Mouse (Mus musculus) stomach, embryonic 16.5 days (tissue): ENCODE data around the gene Lima1. TPM values are rescaled to one million over a fixed set of nuclear protein-coding genes. Genes with fewer than 3 reads are reported as not detected.
A peak's percentile ranks its signal among the peaks of the same experiment; 100 is the strongest.

ENCODE experiments used
- ATAC-seq: fragments of 200-750 bp; cut with Nextera tagmentation; 2 replicates; pipeline ENCODE4 v1.8.0; 2017; ENCODE audit warnings: moderate number of reproducible peaks, moderate TSS enrichment; ENCODE audit not compliant: insufficient read depth, low FRiP score
- H3K27ac ChIP-seq: fragments of 300-500 bp; sonication (generic); 2 replicates; pipeline ENCODE4 v1.5.1; 2014; ENCODE audit warnings: low read length
- H3K27me3 ChIP-seq: fragments of 300-500 bp; sonication (generic); 2 replicates; pipeline ENCODE4 v1.6.1; 2014; ENCODE audit warnings: low read length, control low read depth, mixed read lengths; ENCODE audit not compliant: control insufficient read depth, insufficient read depth
- H3K36me3 ChIP-seq: fragments of 300-500 bp; sonication (generic); 2 replicates; pipeline ENCODE4 v1.6.1; 2014; ENCODE audit warnings: low read length; ENCODE audit not compliant: control insufficient read depth, insufficient read depth
- H3K4me1 ChIP-seq: fragments of 300-500 bp; sonication (generic); 2 replicates; pipeline ENCODE4 v1.6.1; 2014; ENCODE audit warnings: low read length, control low read depth, mixed read lengths; ENCODE audit not compliant: control insufficient read depth, insufficient read depth
- H3K4me2 ChIP-seq: fragments of 300-500 bp; sonication (generic); 2 replicates; pipeline ENCODE4 v1.6.1; 2014; ENCODE audit warnings: low read depth, low read length, mixed read lengths
- H3K4me3 ChIP-seq: fragments of 300-500 bp; sonication (generic); replicated peaks from 2 replicates; pipeline ENCODE4 v1.5.1; 2014; ENCODE audit warnings: mild to moderate bottlenecking, low read length
- H3K9ac ChIP-seq: fragments of 300-500 bp; sonication (generic); 2 replicates; pipeline ENCODE4 v1.6.1; 2014; ENCODE audit warnings: low read length
- H3K9me3 ChIP-seq: fragments of 300-500 bp; sonication (generic); replicated peaks from 2 replicates; pipeline ENCODE4 v1.6.1; 2016; ENCODE audit warnings: low read length, control low read depth; ENCODE audit not compliant: control insufficient read depth
- WGBS: fragments of 180-500 bp; shearing (Covaris S2); extraction: QIAGEN DNeasy Blood & Tissue Kit; methylation state at CpG from one replicate; pipeline ENCODE4 v1.1.7; 2014; 5-methylcytosine and 5-hydroxymethylcytosine counted together
- polyA plus RNA-seq: library from polyadenylated mRNA; unstranded; fragments of >200 nt; fragmentation: Nextera tagmentation; extraction: Ambion mirVana; gene quantifications from 2 replicates; pipeline ENCODE4 v1.2.1, GENCODE M21; 2015

Lima1 gene
- polyA plus RNA-seq, 1 experiment from 2014 or later: 89.4 TPM

DNA sequence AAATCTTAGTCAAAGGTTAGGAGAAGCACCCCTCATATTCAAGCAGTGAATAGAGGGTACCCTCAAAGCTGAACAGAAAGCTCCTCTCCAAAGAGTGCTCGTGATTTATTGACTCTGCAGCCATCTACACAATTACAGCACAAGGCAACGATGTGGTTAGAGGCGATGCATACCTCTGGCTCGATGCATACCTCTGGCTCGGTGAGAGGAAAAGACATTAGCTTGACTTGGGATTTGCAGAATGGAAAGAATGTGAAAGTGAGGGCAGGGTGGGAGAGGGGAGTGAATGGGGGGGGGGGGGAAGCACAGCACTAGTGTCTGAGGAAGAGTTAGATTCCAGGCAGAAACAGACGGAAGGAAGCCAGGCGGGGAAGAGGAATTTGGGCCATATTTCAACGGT is 27.3 kb downstream of the Lima1 start:
- Histone ChIP-seq H3K9ac (no peak overlapping the region), H3K9me3 (no peaks in the 10 kb centered on the region), H3K36me3 (no peaks in the 10 kb centered on the region), H3K4me2 (peak overlapping the region; percentile 30; the same call in 1 of the 2 replicates), H3K4me1 (peaks cover 32% of the 10 kb centered on the region), H3K27ac (peak overlapping the region; percentile 77), H3K4me3 (no peak overlapping the region), H3K27me3 (no peaks in the 10 kb centered on the region)
- 19% methylated on average over 8 of the region's 8 CpGs for WGBS
- ATAC-seq: no peak

DNA sequence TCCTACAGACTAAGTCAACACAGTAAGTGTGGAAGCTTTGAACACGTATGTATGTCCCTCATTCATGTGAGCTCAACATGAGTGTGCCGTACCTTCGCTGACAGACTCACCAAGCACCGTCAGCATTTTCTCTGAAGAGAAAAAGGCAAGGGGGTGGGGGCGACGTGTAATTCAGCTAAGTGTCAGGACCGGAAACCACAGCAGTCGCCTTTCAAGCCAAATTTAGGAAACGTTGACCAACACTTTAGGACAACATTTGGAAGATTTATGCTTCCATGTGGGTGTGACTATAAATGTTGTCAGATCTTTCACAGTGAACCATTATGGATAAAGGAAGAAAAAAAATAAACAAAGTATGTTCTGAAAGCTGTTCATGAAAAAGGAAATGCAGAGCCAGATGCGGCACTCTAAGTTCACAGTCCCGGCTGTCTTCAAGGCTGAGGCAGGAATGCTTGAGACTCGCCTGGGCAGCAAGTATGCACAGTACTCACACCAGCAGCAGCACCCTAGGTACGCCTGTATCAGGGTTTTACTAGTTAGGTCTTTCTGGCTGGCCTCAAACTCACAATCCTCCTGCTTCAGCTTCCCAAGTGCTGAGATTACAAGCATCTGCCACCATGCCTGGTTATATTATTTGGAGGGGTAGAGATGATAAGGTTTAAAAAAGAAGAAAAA is 27.9 kb downstream of the Lima1 start:
- 31% methylated on average over 13 of the region's 13 CpGs for WGBS
- Histone ChIP-seq H3K36me3 (no peaks in the 10 kb centered on the region), H3K27ac (peak overlapping the region; percentile 77), H3K9ac (no peak overlapping the region; the same call in 1 of the 2 replicates), H3K27me3 (no peaks in the 10 kb centered on the region), H3K9me3 (no peaks in the 10 kb centered on the region), H3K4me1 (peaks cover 32% of the 10 kb centered on the region), H3K4me2 (peak overlapping the region; percentile 30), H3K4me3 (no peak overlapping the region)
- no peak for ATAC-seq

GRCm38 (mm10) chr15:99846633-99847032 is 28.6 kb downstream of the Lima1 start:
- no peaks in the 10 kb centered on the region for H3K9me3 ChIP-seq
- peak overlapping the region; percentile 54; the same call in 1 of the 2 replicates for H3K9ac ChIP-seq
- ATAC-seq: peak; percentile 81; the same call in 1 of the 2 replicates
- no peaks in the 10 kb centered on the region for H3K36me3 ChIP-seq
- H3K4me2 ChIP-seq: peak overlapping the region; percentile 30
- peak overlapping the region; percentile 77 for H3K27ac ChIP-seq
- H3K4me3 ChIP-seq: no peak overlapping the region
- 22% methylated on average over 6 of the region's 6 CpGs for WGBS
- no peaks in the 10 kb centered on the region for H3K27me3 ChIP-seq
- peaks cover 32% of the 10 kb centered on the region for H3K4me1 ChIP-seq

DNA sequence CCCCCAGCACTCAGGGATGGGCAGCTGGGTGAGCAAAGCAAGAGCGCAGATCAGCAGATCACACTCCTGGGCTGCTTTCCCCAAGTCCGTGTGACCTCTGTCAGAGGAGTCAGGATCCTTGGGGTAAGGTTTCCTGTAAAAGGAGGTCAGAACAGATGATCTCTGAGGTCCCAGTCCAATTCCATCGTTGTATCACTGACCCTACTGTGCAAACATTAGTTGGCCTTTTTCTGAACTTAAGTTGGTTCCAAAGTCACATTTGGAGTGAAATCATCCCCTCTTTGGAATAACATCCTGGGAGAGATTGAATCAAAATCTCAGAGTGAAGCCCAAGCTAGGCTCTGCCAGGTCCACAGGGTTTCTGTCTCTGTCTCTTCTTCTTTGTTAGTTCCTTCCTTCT is 31.4 kb downstream of the Lima1 start:
- no peaks in the 10 kb centered on the region for H3K36me3 ChIP-seq
- no peak overlapping the region for H3K4me3 ChIP-seq
- WGBS: 70% methylated on average over 3 of the region's 3 CpGs
- no peaks in the 10 kb centered on the region for H3K27me3 ChIP-seq
- H3K27ac ChIP-seq: no peak overlapping the region
- H3K9me3 ChIP-seq: no peaks in the 10 kb centered on the region
- H3K4me2 ChIP-seq: no peak overlapping the region
- H3K9ac ChIP-seq: no peak overlapping the region
- H3K4me1 ChIP-seq: peaks cover 32% of the 10 kb centered on the region
- no peak for ATAC-seq

- no peak for ATAC-seq
- H3K27ac ChIP-seq: no peak overlapping the region
Observed at GRCm38 (mm10) chr15:99839910-99840309, 35.3 kb downstream of the Lima1 start.

DNA sequence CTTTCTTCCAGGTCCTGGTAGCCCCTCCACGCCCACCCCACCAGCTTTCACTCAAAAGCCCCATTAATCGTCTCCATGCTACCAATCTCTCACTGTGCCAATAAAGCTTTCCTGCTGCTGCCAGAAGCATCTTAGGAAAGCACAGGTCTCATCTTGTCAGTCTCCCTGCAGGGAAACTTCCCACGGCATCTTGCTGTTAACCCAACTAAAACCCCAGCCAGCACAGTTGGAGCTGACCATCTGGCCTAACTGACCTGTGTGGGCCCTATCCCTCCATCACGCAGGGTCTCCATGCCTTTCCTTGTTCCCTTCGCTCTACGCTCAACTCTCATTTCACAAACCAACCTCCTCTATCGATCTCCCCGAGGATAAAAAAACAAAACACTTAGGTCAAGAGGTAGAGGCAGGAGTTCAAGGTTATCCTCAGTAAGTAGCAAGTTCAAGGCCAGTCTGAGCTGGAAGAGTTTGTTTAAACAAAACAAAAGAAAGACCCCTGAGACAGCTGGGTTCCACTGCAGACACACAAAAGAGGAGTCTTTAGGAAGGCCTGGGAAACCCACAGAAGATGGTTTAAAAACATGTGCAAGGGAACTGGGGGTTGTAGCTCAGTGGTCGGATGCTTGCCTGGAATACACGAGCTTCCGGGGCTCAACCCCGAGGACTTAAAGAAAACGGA is 36.0 kb downstream of the Lima1 start:
- H3K4me2 ChIP-seq: no peak overlapping the region
- H3K27ac ChIP-seq: 0 out of 2 replicates have a peak overlapping the region, but pooled peaks have one; percentile 2
- H3K36me3 ChIP-seq: no peaks in the 10 kb centered on the region
- no peaks in the 10 kb centered on the region for H3K27me3 ChIP-seq
- H3K4me3 ChIP-seq: no peak overlapping the region
- H3K9me3 ChIP-seq: no peaks in the 10 kb centered on the region
- H3K4me1 ChIP-seq: peaks cover 19% of the 10 kb centered on the region
- 78% methylated on average over 13 of the region's 13 CpGs for WGBS
- no peak for ATAC-seq
- H3K9ac ChIP-seq: no peak overlapping the region

More at GRCm38 (mm10) chr15:99839910-99840309, 35.3 kb downstream of the Lima1 start:
- no peaks in the 10 kb centered on the region for H3K9me3 ChIP-seq
- no peak overlapping the region for H3K4me2 ChIP-seq
- 50% methylated on average over 2 of the region's 2 CpGs for WGBS
- no peaks in the 10 kb centered on the region for H3K36me3 ChIP-seq
- no peaks in the 10 kb centered on the region for H3K27me3 ChIP-seq
- H3K4me1 ChIP-seq: peaks cover 16% of the 10 kb centered on the region
- H3K9ac ChIP-seq: no peak overlapping the region
- no peak overlapping the region for H3K4me3 ChIP-seq

DNA sequence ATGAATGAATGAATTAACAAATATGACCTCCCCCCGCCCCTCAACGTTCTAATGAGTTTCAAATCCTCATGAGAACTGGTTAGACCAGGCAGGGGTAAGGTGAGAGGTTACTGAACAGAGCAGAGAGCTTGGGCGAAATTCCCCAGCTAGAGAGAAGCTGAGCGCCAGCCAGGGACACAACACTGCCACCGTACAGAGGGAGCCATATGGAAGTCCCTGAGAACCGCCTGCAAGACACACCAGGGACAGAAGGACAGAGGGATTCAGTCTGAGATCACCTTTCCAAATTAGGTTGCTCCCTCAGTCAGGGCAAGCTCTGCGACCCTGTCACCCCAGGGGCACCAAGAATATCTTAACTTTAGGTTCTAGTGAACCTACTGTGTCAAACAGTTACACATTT is 37.7 kb downstream of the Lima1 start:
- Histone ChIP-seq H3K9me3 (no peaks in the 10 kb centered on the region), H3K36me3 (no peaks in the 10 kb centered on the region), H3K27me3 (no peaks in the 10 kb centered on the region), H3K4me2 (no peak overlapping the region), H3K4me3 (no peak overlapping the region), H3K4me1 (peaks cover 19% of the 10 kb centered on the region), H3K27ac (peak overlapping the region; percentile 82), H3K9ac (no peak overlapping the region; the same call in 1 of the 2 replicates)
- no peak for ATAC-seq
- whole genome bisulfite sequencing: 63% methylated on average over 7 of the region's 7 CpGs

DNA sequence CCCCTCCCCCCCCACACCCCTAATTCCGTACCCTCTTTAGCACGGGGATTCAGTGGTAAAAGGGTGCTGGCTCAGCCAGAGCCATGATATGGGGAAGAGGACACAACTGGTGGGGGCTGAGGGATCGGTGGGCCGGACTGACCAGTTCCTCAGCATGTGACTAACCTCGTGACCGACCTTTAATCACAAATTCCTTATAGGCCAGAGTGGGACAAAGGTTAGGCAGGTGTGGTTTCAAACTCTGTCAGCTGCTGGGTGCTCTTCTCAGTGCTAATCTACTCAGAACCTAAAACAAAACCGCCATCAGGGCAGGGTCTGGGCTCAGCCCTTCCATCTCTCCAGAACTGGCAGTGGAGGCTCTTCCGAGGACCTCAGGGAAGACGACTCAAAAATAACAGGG is 40.1 kb downstream of the Lima1 start:
- ATAC-seq: peak; percentile 65; the same call in 1 of the 2 replicates
- 54% methylated on average over 9 of the region's 9 CpGs for WGBS
- Histone ChIP-seq H3K9me3 (no peaks in the 10 kb centered on the region), H3K27ac (peak overlapping the region; percentile 28), H3K27me3 (no peaks in the 10 kb centered on the region), H3K36me3 (no peaks in the 10 kb centered on the region), H3K4me1 (peaks cover 19% of the 10 kb centered on the region), H3K4me2 (no peak overlapping the region), H3K4me3 (no peak overlapping the region), H3K9ac (peak overlapping the region; percentile 22; the same call in 1 of the 2 replicates)

DNA sequence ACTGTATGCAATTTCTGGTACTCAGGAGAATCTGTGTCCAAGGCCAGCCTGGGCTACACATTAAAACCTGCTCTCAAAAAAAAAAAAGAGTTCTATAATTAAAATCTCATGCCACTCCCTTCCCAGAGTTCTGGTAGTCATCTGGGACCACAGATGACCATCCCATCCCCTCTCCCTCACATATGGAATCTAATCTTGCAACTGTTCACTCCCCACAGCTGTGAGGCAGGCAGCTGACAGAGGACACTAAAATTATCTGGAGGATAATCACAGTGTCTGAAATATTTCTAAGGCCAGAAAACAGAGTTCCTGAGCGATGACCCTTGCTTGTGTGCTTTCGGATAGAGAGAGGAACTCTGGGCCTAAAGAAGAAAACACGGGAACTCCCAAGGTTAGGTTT is 40.6 kb downstream of the Lima1 start:
- H3K27me3 ChIP-seq: no peaks in the 10 kb centered on the region
- ATAC-seq: no peak
- peak overlapping the region; percentile 28 for H3K27ac ChIP-seq
- H3K36me3 ChIP-seq: no peaks in the 10 kb centered on the region
- 73% methylated on average over 3 of the region's 3 CpGs for WGBS
- peak overlapping the region; percentile 22; the same call in 1 of the 2 replicates for H3K9ac ChIP-seq
- H3K9me3 ChIP-seq: no peaks in the 10 kb centered on the region
- peaks cover 16% of the 10 kb centered on the region for H3K4me1 ChIP-seq
- H3K4me2 ChIP-seq: no peak overlapping the region
- no peak overlapping the region for H3K4me3 ChIP-seq
